11 mouse cellular contexts compared by ENCODE assay signal in the genomic region with DNA sequence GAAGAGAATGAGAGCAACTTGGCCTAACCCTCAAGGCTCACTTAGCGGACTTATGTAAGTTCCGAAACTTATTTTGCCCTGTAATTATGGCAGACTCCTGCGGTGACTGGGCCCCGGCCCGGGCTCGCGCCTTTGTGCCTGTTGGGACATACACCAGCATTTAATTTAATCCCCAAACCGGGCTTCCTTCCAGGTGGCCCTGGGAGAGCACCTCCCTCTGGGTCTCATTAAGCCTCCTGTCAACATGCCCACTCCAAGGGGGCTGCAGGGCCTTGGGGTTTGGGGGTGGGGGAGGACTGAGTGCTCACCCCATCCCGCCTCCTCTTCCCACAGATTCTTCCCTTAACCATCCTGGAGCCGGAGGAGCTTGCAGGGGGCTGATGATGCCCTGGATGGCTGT. TPM values are rescaled to one million over a fixed set of nuclear protein-coding genes. Genes with fewer than 3 reads are reported as not detected.
DNase-seq lines count a peak whose midpoint lies in the region; ATAC-seq lines count a peak whose summit lies in the region.
"Had no signal": no experiment of that assay in that cellular context is flagged by ENCODE, and none has a peak within 500 bp of the region (broad histone marks: within the 10 kb centered on the region; RNA-seq: fewer than 3 reads in every experiment).

No protein-coding gene starts in this region.

- DNase-seq in gastrocnemius, adult 18-20 months (ENCODE audit: low spot score) = peak; percentile 36
- no peak for DNase-seq in gastrocnemius, postnatal 25 days
- peak; percentile 19 for DNase-seq in right cerebral cortex, adult 18-20 months
- DNase-seq in right cerebral cortex, postnatal 25 days = no peak
- DNase-seq in layer of hippocampus, adult 18-20 months (ENCODE audit: low spot score in 2 of 2) = peak; percentile 8 to 49
- peak; percentile 37 for DNase-seq in right cerebral cortex, postnatal 4 days
- no peak for DNase-seq in cerebellum, adult 8-10 months
- DNase-seq: lung, postnatal 10 days; thymus, adult 2 months had no signal

- no peak for ATAC-seq in megakaryocyte-erythroid progenitor cell, adult 5-6 weeks (replicated peaks; ENCODE audit: low FRiP score, low TSS enrichment, poor library complexity, severe bottlenecking)
- ATAC-seq: inflammation-experienced regulatory T-cells, adult 6 months had no signal

RNA-seq across cellular contexts. Expression of a gene that starts 37.8 kb away (rescaled TPM):
- total RNA-seq in gastrocnemius, adult 18-20 months (2021) = 10 to 100 TPM; 51.2 to 80.6 TPM
- 10 to 100 TPM; 52.1 to 57.8 TPM for total RNA-seq in gastrocnemius, postnatal 25 days (2021)
- 100 to 1,000 TPM; 115 to 116 TPM for total RNA-seq in layer of hippocampus, adult 18-20 months (2021)
- 34.0 and 48.8 TPM in 2 replicates for total RNA-seq in megakaryocyte-erythroid progenitor cell, adult 5-6 weeks (2014; fragmentation: Nextera tagmentation)
- total RNA-seq in megakaryocyte-erythroid progenitor cell, adult 5-6 weeks (2017) = 19.8 and 21.3 TPM in 2 replicates

Comparison
In these comparisons a context has a peak if more than half of its experiments do, and no peak if none do; other contexts are left out.
1. DNase-seq: peak in gastrocnemius, adult 18-20 months (single experiment), right cerebral cortex, adult 18-20 months (single experiment), layer of hippocampus, adult 18-20 months (2 of 2) and right cerebral cortex, postnatal 4 days (single experiment); none in gastrocnemius, postnatal 25 days (single experiment), right cerebral cortex, postnatal 25 days (single experiment) and cerebellum, adult 8-10 months (single experiment).